Mouse (Mus musculus) induced T-regulatory cell, adult 2 months (primary cell): Measurements from ENCODE around the gene Sptb.

Experiments used
- DNase-seq: peaks from one replicate; pipeline ENCODE4 v3.0.0-alpha.2; 2012; ENCODE audit warnings: low read depth

Sptb gene

GRCm38 (mm10) chr12:76710351-76711100 is at the start of gene Sptb:
Gene Sptb, minus strand, starts transcription at chr12:76710547.
- peak; percentile 51 for DNase-seq

DNA sequence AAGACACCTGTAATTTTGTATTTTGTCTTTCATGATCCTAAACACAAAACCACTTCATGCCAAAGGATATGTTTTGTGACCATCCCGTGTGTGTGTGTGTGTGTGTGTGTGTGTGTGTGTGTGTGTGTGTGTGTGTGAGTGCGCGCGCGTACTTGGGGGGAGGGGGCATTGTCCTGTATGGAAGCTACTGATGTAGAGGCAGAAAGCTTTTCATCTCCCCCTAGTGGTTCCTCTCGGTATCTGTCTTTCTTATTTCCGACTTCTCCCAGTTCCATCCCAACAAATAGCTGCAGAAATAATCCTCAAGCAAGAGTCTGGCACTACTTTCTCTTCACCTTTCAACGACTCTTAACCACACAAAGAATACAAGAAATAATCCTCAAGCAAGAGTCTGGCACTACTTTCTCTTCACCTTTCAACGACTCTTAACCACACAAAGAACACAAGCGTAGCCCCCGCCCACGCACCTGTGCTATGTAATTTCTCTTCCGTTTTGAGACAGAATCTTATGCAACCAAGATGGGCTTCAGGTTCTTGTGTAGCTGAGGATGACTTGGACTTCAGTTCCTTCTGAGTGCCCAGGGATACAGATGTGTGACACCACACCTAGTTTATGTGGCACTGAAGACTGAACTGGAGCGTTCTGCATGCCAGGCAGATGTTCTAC is 42.4 kb upstream of the Sptb start:
- peak; percentile 91 for DNase-seq

DNA sequence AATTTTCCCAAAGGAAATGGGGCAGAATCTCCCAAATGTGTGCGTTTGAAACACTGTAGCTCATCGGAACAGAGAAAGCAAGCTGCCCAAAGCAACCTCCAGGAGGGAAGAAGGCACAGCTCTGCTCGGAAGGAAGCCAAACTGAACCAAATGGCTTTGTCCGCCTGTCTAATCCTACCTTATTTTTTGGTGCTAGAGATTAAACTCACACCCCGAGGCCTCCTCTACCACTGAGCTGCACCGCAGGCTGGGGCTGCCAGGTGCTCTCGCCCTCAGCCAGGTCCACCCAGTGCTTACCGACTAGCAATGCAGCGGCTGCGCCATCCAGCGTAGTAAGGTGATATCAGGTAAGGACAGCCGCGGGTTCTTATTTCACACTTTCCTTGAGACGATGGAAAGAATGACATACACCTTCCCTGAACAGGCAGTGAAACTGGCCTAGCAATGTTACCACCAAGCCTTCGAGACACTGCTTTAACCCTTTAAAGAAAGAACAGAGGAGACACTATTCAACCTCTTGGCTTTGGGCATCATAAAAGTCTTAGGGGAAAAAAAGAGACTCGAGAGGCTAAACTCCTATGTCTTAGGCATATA is 40.6 kb upstream of the Sptb start:
- DNase-seq: no peak

DNA sequence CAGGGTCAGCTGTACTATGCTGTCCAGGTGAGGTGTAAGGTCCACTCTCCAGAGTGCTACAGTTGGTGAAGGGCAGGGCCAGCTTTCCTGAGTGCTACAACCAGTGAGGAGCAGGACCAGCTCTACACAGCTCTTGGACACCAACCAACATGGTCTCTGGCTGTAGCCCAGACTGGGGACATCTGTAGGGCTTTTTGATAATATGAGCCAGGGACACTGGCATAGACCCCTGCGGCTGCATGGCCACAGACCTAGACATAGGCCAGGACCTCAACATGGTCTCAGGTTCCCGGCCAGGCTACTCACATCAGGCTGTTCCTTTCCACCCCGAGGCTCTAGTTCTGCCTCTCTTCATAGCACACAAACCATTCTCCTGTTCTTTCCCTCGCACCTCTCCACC is 17.6 kb upstream of the Sptb start:
- no peak for DNase-seq

- DNase-seq: no peak
Measured at GRCm38 (mm10) chr12:76722026-76722425, 11.7 kb upstream of the Sptb start.

GRCm38 (mm10) chr12:76720572-76720971 is 10.2 kb upstream of the Sptb start:
- no peak for DNase-seq

- no peak for DNase-seq
Measured at GRCm38 (mm10) chr12:76718384-76718783, 8.0 kb upstream of the Sptb start.

- peak; percentile 71 for DNase-seq
Measured at GRCm38 (mm10) chr12:76709795-76710350, 474 bp downstream of the Sptb start.

- DNase-seq: peak; percentile 13
Measured at GRCm38 (mm10) chr12:76708956-76709794, 1.2 kb downstream of the Sptb start.

GRCm38 (mm10) chr12:76708181-76708580 is 2.2 kb downstream of the Sptb start:
- no peak for DNase-seq

GRCm38 (mm10) chr12:76696380-76696935 is 13.9 kb downstream of the Sptb start:
- DNase-seq: no peak

DNA sequence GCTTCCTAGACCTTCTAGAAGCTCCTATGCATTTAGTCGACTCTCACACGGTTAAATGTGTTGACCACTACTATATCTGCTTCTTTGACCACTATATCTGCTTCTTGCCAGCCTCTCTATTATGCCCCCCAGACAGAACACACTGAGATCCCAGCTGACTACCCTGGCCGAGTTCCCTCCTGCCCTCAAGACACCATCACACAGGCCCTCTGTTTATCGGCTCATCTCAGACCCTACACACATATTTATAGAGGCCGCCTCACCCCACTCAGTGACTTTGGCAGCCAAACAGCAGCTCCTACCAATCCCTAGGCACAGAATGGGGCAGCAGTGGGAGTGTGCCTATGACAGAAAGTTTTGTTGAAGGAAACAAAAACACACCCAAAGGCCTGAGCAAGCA is 14.6 kb downstream of the Sptb start:
- DNase-seq: no peak

GRCm38 (mm10) chr12:76694801-76695505 is 15.4 kb downstream of the Sptb start:
- peak; percentile 42 for DNase-seq

GRCm38 (mm10) chr12:76687498-76688200 is 22.7 kb downstream of the Sptb start:
- DNase-seq: no peak

DNA sequence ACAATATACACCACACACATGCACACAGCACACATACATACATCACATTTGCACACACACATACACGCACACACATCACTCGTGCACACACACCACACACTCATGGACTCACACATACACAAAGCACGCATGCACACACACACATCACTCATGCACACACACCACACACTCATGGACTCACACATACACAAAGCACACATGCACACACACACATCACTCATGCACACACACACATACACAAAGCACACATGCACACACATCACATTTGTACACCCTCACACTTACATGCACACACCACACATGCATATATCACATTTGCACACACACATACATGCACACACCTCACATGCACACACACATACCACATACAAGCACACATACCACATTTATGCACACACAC is 24.7 kb downstream of the Sptb start:
- DNase-seq: no peak

- DNase-seq: no peak
Measured at GRCm38 (mm10) chr12:76684493-76684892, 25.9 kb downstream of the Sptb start.

DNA sequence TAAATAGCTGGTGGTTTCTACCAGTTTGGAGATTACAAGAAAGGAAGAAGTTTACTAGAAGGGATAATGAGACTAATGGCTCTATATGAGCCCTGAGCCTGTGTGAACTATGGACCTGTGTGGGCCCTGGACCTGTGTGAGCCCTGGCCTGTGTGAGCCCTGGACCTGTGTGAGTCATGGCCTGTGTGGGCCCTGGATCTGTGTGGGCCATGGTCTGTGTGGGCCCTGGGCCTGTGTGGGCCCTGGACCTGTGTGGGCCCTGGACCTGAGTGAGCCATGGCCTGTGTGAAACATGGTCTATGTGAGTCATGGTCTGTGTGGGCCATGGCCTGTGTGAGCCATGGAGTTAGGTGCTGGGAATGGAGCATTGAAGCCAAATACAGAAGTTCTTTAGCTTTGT is 28.4 kb downstream of the Sptb start:
- no peak for DNase-seq

DNA sequence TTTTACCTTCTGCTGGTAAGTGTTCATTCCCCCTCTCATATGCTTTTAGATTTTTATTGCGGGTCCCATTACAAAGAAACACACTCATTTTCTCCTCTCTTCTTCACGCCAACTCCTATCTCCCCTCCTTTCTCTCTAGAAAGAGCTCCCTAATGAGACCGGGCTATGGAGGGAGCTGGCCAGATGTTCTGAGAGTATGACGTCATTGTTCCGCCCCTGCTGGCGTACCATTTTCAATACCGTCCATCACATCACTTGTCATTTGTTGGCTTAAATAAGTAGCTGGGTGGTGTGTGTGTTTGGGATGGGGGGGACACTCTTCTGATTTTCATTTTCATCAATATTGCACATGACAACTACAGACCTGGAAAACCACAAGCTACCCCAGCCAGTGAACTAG is 33.3 kb downstream of the Sptb start:
- DNase-seq: no peak

DNA sequence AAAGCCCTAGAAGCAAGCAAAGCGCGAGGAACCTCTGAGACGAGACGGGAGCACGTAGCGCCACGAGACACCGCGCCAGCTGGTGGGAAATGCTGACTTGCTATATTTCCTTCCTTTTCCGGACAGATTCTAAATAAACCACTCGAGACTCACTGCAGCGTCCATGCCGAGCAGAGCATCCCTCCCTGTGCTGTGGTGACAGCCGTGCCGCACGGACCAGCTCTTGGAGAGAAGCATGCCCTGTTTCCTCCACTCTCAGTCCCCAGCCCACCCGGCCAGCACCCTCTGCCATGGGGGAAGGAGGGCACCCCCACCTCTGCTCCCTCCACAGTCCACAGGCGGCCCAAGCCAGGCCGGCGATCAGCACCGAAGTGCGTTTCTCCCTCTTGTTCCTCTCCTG is 33.9 kb downstream of the Sptb start:
- no peak for DNase-seq

- DNase-seq: no peak
Measured at GRCm38 (mm10) chr12:76675364-76675763, 35.0 kb downstream of the Sptb start.
